Mouse (Mus musculus) adrenal gland (tissue): ENCODE results near the gene Orai2.
"Not testable (repeated sequence)": the region's sequence is repeated elsewhere in the genome, so short reads cannot be mapped to it uniquely, and the experiment has no call there.

Source experiments
- intact Hi-C: fragments of 180-260 bp; cut with DNase I; formaldehyde crosslinking; loops from one replicate; pipeline ENCODE4 v1.15.1; 2025

The Orai2 gene

DNA sequence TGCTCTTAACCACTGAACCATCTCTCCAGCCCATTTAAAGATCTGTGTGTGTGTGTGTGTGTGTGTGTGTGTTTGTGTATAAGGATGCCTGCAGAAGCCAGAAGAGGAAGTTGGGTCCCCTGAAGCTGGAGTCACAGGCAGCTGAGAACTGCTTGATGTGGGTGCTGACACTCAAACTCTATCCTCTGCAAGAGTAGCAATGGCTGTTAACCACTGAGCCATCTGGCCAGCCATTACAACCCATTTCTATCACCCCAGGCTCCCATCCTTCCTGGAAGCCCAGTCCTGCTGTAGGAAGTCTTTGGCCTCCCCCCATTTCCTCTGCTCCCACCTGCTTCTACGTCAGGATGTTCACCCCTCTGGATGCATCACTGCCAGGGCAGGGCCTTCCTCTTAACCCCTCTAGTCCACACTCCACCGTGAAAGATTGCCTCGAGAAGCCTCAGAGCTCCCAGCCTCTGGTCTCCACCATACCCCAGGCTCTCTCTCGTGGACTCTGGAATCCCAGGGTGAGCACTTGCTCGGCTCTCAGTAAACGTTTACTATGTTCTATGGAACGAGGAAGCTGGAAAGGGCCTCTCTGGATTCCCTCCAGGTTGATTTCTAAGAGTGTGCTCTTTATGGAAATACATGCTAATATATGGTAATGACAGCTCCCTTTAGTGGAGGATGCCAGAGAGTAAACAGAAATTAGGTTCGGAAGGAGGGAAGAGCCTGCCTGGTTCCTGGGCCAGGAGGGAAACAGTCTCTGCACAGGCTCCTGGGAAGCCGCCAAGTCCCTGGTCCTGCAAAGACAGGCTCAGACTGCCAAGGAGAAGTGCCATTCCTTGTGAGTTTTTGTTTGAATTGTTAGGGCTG is 3.3 kb upstream of the Orai2 start:
- intact Hi-C loops, result no loop called here

DNA sequence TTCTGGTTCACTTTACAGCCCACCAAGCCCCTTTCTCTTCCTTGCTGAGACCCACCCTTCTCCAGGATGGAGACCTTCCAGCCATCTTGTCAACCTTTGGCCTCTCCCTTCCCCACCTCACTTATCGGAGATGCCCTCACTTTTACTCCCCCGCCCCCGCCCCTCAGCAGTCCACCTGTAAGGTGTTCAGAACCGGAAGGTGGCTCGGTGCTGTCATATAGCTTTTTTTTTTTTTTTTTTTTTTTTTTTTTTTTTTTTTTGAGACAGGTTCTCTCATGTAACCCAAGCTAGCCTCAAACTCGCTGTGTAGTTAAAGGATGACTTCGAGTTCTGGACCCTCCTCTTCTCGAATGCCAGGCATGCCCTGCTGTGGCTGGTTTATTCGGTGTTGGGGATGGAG is 2.4 kb upstream of the Orai2 start:
- intact Hi-C loops, result no loop called here

DNA sequence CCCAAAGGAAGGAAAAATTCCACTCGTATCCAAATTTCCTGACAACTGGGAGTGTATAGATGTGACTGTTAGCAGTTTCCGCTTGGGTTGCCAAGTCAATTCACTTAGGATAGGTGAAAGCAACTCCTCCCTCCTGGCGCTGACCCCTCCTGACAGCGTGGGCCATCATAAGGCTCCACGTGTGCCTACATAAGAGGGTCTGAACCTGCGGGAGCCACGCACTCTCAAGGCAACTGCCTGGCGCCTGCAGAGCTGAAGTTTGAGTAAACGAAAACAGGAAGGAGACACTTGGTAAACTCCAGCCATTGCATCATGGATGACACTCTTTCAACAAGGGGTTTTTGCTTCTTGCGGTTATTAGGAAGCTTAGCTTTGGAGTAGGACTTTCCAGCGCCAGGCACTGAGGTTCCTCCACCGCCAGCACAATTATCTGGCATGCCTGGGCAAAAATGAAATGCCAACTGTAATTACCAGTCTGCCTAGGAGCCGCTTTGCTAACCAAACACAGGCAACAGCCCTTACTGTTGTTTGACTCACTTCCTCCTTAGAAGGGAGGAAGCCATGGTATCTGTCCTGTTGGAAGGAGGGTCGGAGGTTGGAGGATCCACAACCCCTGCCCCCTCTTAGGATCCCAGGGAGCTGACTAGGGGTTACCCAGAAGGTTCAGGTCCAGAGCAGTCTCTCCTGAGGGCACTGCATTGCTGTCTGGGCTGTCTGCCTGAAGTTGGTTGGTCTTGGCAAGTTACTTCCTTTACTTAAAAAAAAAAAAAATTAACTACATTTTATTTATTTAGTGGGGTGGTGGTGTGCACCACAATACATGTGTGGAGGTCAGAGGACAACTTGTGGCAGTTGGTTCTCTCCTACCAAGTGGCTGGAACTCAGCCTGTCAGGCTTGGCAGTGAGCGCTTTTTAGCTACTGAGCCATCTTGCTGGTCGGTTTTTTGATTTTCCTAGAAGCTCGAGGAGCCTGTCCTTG is 1.1 kb upstream of the Orai2 start:
- intact Hi-C loops, result no loop called here

DNA sequence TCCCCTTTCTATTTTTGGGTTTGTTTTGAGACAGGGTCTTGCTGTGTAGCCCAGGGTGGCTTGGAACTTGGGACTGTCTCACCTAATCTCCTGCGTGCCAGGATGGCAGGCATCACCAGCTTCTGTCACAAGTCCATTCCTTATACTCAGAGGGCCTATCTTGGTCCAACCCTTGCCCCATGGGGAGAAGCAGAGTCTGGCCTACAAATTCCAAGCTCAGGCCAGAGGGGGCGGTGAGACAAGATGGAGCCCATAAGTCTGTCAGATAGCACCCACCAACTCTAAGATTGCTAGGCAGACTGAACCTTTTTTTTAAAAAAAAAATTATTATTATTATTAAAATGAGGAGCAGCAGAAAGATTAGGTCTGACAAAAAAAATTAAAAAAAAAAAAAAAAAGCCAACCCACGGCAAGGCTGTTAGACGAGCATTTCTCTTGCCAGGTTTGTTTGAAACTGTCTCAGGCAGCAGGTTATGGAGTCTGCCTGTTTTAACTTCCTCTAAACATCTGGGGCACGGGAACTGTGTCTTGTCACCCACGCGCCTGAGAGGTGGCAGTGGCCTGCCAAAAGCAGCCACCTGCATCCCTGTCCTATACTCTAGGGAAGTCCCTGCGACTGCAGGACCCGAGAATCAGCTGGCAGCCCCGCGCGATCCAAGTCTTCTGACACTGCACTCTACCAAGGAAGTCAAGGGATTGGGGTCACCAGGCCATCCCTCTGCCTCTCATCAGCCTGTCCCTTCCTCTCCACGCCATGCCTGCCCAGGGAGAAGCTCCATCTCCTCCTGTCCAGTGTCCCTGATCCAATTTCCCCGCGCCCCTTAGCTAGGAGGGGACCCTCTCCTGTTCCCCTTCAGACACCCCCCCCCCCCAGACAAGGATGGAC is 644 bp downstream of the Orai2 start:
- intact Hi-C loops, result no loop called here

DNA sequence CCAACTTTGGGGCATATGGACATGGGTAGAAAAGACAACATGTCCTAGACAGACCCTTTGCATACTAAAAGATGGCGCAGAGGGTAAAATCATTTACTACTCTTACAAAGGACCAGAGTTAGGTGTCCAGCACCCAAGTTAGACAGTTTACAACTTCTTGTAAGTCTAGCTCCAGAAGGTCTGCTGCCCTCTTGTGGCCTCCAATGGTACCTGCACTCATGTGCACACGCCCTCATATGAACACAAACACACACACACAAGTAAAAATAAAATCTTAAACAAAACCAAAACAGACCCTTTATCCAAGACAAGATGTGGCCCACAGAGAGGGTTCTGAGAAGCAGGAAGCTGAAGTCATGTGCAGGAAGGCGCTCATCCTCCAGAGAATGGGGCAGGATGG is 2.4 kb downstream of the Orai2 start:
- intact Hi-C loops, result no loop called here

DNA sequence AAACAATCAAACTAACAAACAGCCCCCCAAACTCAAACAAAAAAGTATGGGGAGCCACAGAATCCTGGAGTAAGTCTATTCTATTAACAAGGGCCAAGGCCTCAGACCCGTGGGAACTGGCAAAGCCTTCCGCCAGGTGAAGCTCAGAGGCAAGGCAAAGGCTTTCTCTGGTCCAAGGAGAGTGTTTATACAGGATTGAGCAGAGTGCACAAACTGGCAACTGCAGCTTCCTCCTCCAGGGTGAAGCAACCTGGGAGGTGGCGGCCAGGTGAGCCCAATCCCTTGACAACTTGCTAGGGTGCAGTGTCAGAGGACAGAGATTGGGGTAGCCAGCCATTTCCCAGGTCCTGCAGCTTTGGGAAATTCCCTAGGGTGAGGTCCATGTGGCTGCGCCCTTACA is 3.2 kb downstream of the Orai2 start:
- intact Hi-C loops, result no loop called here

DNA sequence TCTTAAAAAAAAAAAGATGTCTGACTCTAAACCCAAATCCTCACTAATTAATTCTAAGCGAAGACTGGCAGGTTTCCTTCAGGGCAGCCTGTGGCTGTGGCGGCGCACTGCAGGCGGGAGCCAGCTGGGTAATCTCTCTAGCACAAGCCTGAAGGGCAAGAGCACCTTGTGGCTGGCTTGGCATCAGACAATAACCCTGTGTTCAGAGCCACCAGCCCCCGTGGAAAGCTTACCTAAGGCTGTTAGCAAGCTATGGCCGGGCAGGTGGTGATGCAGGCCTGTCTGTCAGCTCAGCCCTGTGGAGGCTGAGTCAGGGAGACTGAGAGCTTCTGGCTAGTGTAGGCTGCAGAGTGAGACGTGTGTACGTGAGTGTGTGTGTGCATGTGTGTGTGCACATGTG is 5.3 kb downstream of the Orai2 start:
- intact Hi-C loops, result no loop called here

DNA sequence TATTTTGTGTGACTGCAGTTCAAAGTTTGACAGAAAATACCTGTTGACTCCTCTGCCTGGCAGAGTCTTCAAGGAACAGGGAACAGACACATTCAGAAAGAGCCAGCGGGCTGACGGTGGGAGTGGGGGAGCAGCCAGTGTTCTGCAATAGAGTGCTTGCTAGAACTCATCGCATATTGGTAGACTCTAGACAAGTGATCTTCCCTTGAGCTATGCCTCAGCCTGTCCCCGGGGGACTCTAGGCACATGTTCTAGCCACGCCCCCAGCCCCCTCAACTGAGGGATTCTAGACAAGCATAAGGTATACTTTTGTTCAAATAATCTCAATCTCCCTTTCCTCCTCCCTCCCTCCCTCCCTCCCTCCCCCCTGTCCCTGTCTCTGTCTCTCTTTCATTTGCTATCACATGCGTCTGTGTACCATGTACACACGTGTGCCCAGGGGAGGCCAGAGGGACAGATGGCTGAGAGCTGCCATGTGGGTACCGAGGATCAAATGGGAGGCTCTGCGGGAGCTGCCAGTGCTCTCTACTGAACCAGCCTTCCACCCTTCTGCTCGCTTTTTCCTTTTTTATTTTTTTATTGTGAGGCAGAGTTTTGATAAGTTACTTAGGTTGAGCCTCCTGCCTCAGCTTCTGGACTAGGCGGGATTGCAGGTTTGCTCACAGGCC is 6.6 kb downstream of the Orai2 start:
- intact Hi-C loops, result no loop called here

DNA sequence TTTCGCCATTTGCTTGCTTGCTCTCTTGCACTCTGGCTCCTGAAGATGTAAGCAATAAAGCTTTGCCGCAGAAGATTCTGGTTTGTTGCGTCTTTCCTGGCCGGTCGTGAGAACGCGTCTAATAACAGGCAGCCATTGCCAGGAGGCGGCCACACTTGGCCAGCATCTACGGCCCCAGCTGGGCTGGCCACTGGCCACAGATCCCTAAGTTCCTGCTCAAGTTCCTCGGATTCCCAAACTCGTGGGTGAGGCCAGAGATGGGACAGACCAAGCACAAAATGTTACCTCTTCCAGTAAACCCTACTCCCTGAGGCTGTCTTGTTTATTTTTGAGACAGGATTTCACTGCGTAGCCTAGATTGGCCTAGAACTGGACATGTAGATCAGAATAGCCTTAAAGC is 10.4 kb downstream of the Orai2 start:
- intact Hi-C loops, result not testable (repeated sequence)

DNA sequence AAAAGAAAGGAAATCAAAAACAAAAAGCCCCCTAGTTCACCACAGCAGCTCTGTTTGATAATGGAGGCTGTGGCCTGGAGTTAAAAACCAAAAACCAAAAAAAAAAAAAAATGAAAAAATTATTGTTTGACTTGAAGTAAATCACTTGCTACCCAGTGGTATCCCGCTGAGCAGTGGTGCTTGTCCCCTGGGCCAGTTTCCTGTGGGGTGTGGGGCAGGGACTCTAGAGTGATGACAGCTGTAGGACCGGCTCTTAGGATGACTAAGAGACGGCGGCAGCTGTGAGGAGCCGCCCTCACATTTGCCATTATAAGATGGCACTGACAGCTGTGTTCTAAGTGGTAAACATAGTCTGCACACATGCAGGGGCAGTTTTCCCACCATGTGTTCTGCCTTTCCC is 15.1 kb downstream of the Orai2 start:
- intact Hi-C loops, result no loop called here

DNA sequence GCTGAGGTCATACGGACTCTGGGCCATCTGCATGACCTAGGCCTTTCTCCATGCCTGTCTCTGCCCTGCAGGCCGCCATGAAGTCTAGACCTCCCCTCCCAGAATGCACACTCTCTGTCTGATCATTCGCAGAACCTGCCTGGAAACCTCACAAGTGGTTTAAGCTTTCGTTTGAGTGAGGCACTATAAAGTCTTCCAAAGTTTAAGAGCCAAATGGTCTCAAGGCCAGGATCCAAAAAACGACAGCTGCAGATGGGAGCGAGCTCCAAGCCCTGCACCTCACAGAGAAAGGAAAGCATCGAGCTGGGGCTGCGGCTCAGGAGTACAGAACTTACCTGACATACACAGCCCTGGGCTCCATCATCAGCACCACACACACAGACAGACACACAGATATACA is 18.1 kb downstream of the Orai2 start:
- intact Hi-C loops, result no loop called here

DNA sequence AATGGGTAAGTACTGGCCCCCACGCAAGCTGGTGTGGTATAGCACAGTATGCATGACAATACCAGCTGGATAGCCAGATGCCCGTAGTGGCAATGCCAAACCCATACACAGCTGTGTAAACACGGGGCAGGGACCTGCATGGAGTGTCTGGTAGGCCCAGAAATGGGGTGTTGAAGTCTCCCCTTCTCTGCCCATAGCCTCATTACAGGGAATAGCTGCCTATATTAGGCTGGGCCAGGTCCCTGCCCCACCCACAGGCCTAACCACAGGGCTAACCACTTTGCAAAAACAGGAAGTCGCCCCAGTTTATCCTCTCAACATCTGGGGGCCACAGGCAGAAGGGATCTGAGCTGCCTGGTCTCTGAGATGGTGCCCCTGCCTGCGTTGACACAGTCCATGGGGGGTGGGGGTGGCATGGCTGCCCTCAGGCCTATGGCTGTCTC is 21.4 kb downstream of the Orai2 start:
- intact Hi-C loops, result not testable (repeated sequence)

DNA sequence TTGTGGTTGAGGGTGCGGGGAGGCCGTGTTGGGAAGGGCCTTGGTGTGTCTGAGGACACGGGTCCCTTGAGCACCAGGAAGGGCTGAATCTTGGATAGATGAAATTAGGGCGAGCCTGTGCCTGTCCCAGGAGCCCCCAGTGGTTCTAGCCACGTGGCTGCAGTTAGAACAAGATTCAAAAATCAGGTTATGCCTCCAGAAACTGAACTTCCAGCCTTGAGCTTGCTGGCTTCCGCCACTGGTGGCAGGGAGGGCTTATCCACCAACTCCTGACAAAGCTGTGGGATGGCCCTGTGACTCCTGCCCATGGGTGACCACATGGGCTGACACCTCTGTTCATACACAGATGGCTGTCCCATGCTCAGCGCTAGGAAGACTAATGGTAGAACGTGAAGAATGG is 22.8 kb downstream of the Orai2 start:
- intact Hi-C loops, result no loop called here

DNA sequence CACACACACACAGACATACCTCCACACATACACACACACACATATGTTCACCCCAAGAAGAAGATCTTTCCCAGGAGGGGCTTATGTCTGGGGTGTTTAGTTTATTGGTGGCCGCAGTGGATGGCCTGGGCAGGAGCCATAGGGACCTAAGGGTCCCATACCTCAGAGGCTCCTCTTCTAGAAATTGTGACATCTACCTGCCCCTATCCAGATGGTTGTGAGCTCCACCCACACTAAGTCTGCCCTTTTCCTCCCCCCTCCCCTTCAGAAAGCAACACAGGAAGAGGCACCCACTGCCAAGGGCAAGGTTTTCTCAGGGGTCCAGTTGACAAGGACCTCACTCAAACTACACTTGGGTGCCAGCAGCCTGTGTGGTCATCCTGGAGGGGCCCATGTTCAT is 23.6 kb downstream of the Orai2 start:
- intact Hi-C loops, result no loop called here

DNA sequence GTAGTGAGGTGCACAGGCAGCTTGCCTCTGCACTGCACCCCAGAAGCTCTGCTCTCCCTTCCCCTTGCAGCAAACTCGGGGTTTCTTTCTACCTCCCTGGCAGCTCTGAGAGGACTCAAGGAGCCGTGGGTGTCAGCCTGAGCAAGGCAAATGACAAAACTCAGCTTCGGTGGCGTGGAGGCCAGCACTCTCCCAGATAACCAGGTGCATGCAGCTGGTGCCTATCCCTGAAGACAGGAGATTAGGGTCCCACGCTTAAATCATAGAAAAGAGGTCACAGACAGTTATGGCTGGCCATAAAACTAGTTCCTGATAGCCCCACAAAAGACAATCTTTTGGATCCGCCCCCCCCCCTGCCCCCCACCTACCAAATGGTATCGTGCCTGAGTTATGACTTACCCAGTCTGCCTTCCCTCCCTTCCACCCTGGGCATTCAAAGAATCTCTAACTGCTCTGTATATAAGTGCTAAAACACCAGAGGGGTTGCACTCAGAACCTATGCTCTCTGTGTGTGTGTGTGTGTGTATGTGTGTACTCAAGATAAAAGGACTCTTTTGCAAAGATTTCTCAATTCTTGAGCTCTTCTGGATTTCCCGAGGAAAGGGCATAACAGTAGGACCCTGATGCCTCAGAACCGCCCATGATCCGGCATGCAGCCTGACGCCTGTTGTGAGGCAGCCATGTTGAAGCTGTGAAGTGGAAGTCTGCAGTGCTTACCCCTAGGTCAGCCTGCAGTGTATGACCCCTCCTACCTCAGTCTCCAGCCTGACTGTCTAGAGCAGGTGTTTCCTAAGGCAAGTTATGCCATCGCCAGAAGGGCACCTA is 25.7 kb downstream of the Orai2 start:
- intact Hi-C loops, result no loop called here

DNA sequence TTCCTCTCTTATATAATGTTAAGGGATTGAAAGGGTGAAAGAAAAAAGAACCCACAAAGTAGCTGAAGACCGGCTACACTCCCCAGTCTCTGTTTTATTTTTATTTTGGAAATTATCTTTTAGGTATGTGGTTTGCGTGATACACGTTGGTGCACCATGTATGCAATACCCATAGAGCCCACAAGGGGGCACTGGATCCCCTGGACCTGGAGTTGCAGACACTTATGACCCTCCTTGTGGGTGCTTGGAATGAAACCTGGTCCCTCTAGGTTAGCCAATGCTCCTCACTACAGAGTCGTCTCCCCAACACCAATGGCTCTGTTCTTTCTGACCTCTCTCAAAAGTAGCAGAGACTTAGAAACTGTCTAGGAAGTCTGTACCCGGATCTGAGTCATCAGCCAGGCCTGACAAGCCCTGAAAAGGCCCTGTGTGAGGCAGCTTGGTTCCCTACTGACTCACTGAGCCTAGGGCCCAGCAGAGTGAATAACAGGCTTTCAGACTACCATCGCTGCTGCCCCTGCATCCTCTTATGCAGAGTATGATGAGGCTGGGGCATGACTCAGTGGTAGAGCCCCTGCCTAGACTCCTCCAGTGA is 27.3 kb downstream of the Orai2 start:
- intact Hi-C loops, result no loop called here

DNA sequence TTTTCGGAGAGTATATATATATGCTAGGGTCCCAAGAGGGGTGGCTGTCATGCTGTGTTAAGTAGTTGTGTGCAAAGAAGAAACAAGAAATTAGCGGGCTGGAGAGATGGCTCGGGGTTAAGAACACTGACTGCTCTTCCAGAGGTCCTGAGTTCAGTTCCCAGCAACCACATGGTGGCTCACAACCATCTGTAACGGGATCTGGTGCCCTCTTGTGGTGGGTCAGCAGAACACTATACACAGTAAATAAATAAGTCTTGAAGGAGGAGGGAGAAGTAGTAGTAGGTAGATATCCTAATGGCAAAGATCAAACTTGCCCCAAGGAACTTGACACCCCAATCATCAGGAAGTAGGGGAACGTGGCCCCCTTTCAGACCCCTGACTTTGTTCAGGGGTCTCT is 27.8 kb downstream of the Orai2 start:
- intact Hi-C loops, result no loop called here

DNA sequence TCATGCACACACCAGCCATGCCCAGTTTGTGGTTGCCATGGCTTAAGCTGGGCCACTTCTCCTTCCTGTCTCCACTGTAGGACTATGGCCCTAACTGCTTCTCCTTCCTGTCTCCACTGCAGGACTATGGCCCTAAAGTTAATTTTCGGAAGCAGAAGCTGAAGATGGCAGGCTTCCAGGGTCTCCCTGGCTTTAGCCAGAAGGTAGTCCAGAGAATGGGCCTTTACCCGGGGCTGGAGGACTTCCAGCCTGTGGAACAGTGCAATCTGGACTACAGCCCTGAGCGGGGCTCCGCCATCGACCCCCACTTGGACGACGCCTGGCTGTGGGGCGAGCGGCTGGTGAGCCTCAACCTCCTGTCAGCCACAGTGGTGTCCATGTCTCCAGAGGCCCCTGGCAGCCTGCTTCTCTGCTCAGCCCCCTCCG is 30.4 kb downstream of the Orai2 start:
- intact Hi-C loops, result no loop called here

DNA sequence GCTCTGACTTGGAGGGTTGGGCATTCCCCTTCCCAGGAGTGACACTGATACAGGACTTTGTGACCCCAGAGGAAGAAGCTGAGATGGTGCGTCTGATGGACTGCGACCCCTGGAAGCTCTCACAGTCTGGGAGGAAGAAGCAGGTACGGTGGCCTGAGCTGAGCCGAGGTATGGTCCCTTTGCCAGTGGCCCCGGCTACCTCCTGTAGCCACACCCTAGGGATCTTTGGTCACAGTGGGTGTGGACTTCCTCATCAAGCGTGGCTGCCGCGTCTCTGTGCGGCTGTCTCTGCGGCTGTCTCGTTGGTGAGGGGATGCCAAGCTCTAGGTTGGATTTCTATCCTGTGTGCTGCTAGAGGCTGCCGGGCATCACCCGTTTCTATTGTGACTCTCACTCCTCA is 31.1 kb downstream of the Orai2 start:
- intact Hi-C loops, result loop anchor here (5.0 kb wide), 1 partner anchor 48 kb away; no protein-coding TSS in a partner anchor
